Mouse (Mus musculus) retina, embryonic 14.5 days (tissue): ENCODE results near the gene Eme2.
"Not testable (repeated sequence)": the region's sequence is repeated elsewhere in the genome, so short reads cannot be mapped to it uniquely, and the experiment has no call there.

Source experiments
- DNase-seq: peaks from one replicate; pipeline ENCODE4 v3.0.0-alpha.2; 2015; ENCODE audit warnings: low spot score

The Eme2 gene

GRCm38 (mm10) chr17:24894995-24895547 is at the start of gene Eme2, which contains the start of gene Mrps34:
Gene Eme2 (minus strand): TSS chr17:24895087.
Gene Mrps34 (plus strand): TSS chr17:24895116.
- peak; percentile 86 for DNase-seq

- not testable (repeated sequence) for DNase-seq
Measured at GRCm38 (mm10) chr17:24943589-24943988, 48.7 kb upstream of the Eme2 start.

- DNase-seq: no peak
Measured at GRCm38 (mm10) chr17:24943036-24943435, 48.1 kb upstream of the Eme2 start.

- DNase-seq: peak; percentile 43
Measured at GRCm38 (mm10) chr17:24942453-24942852, 47.6 kb upstream of the Eme2 start.

GRCm38 (mm10) chr17:24937266-24937665 is 42.4 kb upstream of the Eme2 start:
- no peak for DNase-seq

- peak; percentile 96 for DNase-seq
Measured at GRCm38 (mm10) chr17:24936259-24937237, 41.7 kb upstream of the Eme2 start, which contains the start of gene Mapk8ip3. Gene Mapk8ip3 (minus strand): TSS chr17:24936977.

GRCm38 (mm10) chr17:24935666-24936065 is 40.8 kb upstream of the Eme2 start:
- no peak for DNase-seq

- no peak for DNase-seq
Measured at GRCm38 (mm10) chr17:24934926-24935325, 40.0 kb upstream of the Eme2 start.

GRCm38 (mm10) chr17:24933163-24933562 is 38.3 kb upstream of the Eme2 start:
- no peak for DNase-seq

GRCm38 (mm10) chr17:24932431-24932830 is 37.5 kb upstream of the Eme2 start:
- DNase-seq: no peak

- DNase-seq: no peak
Measured at GRCm38 (mm10) chr17:24929506-24929905, 34.6 kb upstream of the Eme2 start.

GRCm38 (mm10) chr17:24923246-24923645 is 28.4 kb upstream of the Eme2 start:
- no peak for DNase-seq

- DNase-seq: no peak
Measured at GRCm38 (mm10) chr17:24913984-24914383, 19.1 kb upstream of the Eme2 start.

GRCm38 (mm10) chr17:24907591-24907990 is 12.7 kb upstream of the Eme2 start:
- DNase-seq: no peak

- DNase-seq: no peak
Measured at GRCm38 (mm10) chr17:24903767-24904166, 8.9 kb upstream of the Eme2 start.

- DNase-seq: peak; percentile 68
Measured at GRCm38 (mm10) chr17:24902671-24903474, 8.0 kb upstream of the Eme2 start.

GRCm38 (mm10) chr17:24902124-24902523 is 7.2 kb upstream of the Eme2 start:
- DNase-seq: no peak

- DNase-seq: no peak
Measured at GRCm38 (mm10) chr17:24900014-24900413, 5.1 kb upstream of the Eme2 start.

GRCm38 (mm10) chr17:24899153-24899552 is 4.3 kb upstream of the Eme2 start:
- DNase-seq: no peak

- no peak for DNase-seq
Measured at GRCm38 (mm10) chr17:24898041-24898854, 3.4 kb upstream of the Eme2 start.

GRCm38 (mm10) chr17:24897600-24897999 is 2.7 kb upstream of the Eme2 start:
- DNase-seq: no peak

- DNase-seq: peak; percentile 5
Measured at GRCm38 (mm10) chr17:24896993-24897269, 2.0 kb upstream of the Eme2 start.
